Mouse (Mus musculus): ENCODE measurements around the gene Tmem265.

Tmem265 gene

DNA sequence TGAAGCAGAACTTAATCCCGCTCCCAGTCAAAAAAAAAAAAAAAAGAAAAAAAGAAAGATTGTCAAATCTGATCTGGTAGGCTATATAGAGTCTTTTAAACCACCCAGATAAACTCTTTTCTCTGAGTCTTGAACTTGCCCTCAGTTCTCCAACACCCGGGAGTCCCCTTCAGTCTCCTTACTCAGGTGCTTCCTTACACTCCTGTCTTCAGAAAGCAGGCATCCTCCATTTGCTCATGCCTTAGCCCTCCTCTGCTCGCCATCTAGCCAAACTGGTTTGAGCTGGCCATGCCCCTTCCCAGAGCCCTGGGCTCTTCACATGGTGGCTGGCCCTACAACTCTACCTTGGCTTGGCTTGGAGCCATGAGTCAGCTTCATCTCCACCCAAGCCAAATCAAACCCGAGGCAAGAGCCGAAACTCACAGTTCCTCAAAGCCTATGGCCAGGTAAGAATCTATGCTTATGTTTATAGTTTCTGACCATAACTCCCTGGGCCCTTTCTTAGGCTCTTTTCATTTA is at the start of gene Tmem265:
Tmem265 (plus strand) TSS at position 51 of the 519 bp plus-strand sequence.
- DNase-seq (ENCODE audit: low read depth, low spot score): no peak

DNA sequence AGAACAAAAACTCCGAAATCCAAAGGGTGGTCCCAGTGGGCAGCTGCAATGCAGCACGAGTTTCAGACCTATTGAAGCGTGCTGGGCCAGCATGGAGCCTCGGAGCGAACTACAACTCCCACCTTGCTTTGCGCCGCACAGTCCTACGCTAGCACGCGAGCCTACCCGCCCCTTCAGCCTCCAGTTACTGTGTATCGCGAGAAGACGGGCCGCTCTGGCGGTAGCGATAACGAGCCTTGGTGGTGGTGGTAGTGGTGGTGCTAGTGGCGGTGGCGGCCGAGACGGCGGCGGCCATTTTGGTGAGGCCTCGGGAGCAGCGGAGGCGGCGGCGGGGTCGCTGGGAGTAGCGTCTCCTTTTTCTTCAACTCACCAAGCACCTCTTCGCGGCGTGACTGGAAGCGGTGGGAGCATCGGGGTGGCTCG is 49.4 kb upstream of the Tmem265 start, which contains the start of gene Srcap:
Srcap (plus strand) TSS at position 176 of the 423 bp plus-strand sequence.
- peak; percentile 99 for DNase-seq (ENCODE audit: low read depth, low spot score)

DNA sequence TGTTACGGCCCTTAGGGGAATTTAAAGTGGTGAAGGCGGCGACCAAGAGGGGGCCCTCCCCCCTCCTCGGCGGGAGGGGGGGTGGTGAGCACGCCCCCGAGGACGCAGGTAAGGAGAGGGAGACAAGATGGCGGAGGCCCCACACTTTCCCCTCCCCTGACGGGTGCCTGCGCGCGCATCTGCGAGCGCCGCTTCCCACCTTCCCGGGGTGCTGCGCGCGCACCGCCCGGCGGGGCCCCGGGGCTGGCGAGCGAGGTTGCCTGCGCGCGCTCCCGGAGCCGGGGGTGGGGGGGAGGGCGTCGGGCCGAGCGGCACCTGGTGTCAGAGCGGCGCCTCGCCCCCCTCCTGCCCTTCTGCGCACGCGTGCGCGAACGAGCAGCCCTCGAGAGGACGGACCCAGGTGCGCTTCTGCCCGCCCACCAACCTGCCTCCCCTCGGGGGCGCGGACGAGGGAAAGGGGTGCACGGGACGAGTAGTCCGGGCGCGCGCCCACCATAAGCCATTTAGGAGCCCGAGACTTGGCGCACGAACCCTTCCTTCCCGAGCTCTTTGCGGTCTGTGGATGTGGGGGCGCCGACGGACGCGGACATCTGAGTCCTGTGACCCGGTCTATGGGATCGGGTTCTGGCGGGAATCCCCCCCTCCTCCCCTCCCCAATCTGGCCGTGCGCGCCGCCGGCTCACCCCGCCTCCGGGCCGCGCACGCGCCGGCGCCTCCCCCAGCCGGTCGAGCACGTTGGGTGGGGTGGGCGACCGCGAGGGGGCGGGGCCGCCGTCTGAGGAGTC is 48.8 kb upstream of the Tmem265 start:
- DNase-seq (ENCODE audit: low read depth, low spot score): peak; percentile 93

DNA sequence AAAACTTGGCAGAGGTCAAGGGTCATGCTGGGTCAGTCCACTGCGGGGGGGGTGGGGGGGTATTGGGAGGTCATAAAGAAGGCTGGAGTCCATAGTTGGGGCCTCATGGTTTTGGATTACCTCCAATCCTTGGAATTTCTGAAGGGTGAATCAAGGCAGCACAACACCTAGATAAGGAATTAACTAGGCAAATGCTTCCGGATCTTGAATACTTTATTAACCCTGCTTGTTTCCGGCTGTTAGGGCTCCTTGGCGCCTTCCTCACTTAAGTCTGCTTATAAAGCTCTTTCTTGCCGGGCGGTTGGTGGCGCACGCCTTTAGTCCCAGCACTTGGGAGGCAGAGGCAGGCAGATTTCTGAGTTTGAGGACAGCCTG is 48.2 kb upstream of the Tmem265 start:
- no peak for DNase-seq (ENCODE audit: low read depth, low spot score)

DNA sequence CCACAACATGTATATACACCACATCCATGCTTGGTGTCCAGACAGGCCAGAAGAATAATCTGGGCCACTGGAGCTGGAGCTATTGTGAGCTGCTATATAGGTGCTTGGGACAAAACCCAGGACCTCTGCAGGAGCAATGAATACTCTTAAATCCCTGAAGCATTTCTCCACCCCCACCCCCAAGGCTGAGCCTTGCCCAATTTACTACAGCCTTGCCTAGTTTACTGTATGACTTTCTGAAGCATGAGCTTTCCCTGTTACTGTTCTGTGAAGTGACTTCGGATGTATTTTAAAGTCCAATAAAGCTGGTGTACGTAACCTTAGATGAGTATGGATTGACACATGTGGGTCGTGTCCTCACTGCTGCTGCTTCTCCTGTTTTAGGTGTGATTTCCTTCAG is 47.4 kb upstream of the Tmem265 start:
- DNase-seq (ENCODE audit: low read depth, low spot score): no peak

DNA sequence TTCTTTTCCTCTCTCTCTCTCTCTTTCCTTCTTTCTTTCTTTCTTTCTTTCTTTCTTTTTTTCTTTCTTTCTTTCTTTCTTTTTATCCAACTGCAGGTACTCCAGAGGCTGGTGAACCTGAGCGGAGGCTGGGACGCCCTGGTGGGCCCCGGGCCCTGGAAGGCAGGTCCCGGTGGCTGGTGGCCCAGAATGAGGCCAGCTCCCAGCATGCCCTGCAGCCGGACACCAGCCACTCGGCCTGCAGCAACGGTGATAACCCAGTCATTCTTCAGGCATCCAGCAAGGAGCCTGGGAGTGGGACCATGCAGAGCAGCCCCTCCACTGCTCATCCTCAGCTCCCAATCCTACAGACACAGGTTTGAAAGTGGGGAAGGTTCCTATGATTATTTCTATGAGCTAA is 45.3 kb upstream of the Tmem265 start:
- DNase-seq (ENCODE audit: low read depth, low spot score): no peak

DNA sequence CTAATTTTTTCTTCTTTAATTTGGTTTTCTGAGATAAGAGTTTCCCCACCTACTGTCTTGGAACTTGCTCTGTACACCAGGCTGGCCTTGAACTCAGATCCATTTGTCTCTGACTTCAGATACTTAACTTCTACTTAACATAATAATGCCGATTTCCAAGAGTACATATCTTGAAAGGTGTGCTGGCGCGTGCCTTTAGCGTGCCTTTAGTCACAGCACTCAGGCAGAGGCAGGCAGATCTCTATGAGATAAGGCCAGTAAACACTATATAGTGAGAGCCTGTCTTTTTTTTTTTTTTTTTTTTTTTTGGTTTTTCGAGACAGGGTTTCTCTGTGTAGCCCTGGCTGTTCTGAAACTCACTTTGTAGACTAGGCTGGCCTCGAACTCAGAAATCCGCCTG is 44.8 kb upstream of the Tmem265 start:
- no peak for DNase-seq (ENCODE audit: low read depth, low spot score)

DNA sequence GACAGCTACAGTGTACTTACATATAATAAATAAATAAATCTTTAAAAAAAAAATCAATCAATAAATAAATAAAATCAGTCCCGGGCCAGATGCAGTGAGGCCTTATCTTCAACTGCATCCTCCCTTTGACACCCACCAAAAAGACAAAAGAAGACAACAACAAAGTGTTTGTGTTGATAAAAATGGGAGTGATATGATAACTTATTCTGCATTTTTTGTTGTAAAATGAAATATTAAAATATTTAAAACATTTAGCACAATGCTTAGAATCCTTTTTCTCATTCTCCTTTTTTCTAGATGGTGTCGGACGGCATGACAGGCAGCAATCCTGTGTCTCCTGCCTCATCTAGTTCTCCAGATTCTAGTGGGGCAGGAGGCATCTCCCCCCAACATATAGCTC is 41.9 kb upstream of the Tmem265 start, which contains the start of gene Gm42715:
Gm42715 (plus strand) TSS at position 301 of the 400 bp plus-strand sequence.
- DNase-seq (ENCODE audit: low read depth, low spot score): no peak

DNA sequence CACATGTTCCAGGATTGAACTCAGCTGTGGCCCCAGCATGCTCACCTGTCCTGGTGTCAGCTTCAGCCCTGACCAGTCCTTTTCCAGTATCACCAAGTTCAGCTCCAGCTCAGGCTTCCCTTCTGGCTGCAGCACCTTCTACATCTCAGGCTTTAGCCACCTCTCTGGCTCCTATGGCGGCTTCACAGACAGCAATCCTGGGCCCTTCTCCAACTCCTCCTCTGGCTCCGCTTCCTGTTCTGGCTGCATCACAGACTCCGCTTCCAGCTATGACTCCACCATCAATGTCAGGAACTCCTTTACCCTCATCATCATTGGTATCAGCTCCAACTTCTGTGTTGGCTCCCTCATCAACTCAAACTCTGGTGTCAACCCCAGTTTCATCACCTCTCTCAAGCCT is 19.5 kb upstream of the Tmem265 start:
- peak; percentile 60 for DNase-seq (ENCODE audit: low read depth, low spot score)

DNA sequence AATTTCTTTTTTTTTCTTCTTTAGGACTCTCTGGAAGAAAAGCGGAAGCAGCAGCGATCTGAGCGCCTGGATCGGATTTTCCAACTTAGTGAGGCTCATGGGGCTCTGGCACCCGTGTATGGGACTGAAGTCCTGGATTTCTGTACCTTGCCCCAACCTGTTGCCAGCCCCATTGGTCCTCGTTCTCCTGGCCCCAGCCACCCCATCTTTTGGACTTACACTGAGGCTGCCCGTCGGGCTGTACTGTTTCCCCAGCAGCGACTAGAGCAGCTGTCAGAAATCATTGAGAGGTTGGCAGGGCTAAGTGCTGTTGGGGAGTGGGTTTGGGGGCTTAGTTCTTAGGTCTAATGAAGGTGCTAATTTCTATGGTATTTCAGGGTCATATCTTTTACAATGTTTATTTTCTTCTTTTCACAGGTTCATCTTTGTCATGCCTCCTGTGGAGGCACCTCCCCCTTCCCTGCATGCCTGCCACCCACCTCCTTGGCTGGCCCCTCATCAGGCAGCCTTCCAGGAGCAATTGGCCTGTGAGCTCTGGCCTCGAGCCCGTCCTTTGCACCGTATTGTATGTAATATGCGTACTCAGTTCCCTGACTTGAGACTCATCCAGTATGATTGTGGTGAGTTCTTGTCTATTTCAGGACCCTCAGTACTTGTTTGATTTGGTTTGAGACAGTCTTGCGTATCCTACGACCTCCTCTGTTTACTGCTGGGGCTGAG is 11.9 kb upstream of the Tmem265 start:
- DNase-seq (ENCODE audit: low read depth, low spot score): peak; percentile 78

DNA sequence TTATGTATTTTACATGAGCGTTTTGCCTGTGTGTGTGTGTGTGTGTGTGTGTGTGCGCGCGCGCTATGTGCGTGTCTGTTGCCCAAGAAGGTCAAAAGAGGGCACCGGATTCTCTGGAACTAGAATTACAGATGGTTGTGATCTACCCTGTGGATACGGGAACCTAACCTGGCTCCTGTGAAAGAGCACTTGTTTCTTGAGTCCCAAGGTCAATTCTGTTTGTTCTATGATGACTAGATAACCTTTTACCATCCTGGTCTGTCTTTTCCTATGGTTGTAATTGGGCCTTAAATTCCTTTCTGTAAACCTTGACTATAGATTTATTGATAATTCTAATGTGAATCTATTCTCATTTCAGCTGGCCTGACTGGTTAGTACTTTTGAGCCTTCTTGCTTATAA is 9.6 kb upstream of the Tmem265 start:
- DNase-seq (ENCODE audit: low read depth, low spot score): no peak

DNA sequence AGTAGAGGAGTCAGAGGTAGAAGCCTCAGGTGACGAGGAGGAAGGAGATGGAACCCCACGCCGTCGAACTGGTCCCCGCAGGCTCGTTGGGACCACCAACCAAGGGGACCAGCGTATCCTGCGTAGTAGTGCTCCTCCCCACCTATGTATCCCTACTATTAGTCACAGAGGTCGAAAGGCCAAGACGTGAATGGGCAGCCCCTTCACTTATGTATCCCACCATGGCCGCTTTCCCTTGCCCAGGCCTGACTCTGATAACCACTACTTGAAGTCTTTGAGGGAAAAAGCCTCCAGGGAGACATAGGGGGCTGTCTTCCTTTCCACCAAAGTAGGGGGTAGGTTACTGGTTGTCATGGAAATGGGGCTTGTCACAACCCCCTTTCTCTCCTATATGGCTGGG is 610 bp upstream of the Tmem265 start:
- DNase-seq (ENCODE audit: low read depth, low spot score): no peak

DNA sequence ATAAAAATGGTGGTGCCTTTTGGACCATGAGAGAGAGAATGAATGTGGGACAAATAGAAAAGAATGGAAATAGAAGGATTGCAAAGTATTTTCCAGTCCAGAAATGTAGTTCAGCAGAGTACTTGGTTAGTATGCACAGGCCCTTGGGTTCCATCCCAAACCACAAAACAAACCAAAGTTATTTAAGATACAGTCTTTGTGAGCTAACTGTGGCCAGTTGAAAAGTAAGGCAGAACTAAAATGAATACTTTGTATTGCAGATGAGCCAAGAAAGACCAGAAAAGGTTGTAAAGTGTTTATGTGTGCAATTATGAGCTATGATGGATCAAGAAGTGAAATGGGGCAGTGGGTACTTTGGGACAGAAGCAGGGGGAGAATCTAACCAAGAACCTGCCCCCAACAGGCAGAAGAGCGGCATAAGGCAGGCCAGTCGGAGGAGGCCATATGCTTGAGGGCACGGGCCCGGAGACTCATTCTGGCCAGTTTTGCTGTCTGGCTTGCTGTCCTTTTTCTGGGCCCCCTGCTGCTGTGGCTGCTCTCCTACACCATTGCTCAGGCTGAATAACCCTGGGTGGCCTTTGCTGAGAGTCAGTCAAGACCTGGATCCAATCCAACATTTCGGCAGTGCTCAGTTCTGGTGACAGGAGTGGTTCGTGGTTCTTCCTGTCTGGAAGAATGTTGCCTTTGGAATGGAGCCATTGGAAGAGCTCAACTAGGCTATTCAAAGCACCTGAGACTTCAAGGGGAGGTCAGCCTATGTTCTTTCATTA is 3.4 kb downstream of the Tmem265 start:
- peak; percentile 98 for DNase-seq (ENCODE audit: low read depth, low spot score)

DNA sequence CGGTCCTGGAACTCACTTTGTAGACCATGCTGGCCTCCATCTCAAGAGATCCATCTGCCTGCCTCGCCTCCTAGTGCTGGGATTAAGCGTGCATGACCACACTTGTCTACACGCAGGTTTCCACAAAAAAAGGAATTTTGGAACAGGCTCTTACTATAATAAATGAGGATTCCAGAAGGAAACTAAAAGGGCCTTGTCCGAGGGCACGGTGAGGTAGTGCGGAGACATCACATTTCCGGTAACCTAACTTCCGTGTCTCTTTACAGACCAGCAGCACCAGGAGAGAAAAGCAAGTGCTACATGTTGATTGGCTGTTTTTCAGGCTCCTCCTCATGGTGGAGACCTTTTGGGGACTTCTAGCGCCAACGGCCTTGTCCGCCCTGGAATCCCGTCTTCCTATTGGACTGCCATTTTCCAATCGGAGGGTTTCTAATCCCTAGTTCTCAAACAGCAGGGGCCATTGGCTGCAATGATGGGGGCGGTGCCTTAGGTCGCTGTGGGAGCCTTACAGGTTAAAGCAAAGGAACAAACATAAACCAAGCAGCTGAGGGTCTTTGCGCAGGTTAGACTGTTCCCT is 11.8 kb downstream of the Tmem265 start, which contains the start of gene Phkg2:
Phkg2 (plus strand) TSS at position 446 of the 577 bp plus-strand sequence.
- DNase-seq (ENCODE audit: low read depth, low spot score): peak; percentile 100

DNA sequence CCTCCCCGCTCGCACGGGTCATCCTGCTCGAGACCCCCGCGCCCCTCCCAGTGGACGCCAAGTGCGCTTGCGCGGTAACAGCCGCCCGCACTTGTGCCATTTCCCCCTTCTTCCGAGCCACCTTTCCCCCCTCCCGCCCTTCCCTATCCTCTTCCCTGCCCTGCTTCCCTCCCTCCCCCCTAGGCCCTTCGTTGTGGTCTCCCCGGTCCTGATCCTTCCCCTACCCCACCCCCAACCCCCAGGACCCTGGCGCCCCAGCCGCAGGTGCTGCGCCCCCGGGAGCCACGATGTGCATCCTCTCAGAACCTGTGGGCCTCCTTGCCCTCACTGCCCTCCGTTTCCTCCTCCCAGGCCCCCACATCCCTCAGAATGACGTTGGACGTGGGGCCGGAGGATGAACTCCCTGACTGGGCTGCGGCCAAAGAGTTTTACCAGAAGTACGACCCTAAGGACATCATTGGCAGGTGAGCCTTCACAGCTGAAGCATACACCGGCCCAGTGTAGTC is 12.4 kb downstream of the Tmem265 start:
- DNase-seq (ENCODE audit: low read depth, low spot score): peak; percentile 25

DNA sequence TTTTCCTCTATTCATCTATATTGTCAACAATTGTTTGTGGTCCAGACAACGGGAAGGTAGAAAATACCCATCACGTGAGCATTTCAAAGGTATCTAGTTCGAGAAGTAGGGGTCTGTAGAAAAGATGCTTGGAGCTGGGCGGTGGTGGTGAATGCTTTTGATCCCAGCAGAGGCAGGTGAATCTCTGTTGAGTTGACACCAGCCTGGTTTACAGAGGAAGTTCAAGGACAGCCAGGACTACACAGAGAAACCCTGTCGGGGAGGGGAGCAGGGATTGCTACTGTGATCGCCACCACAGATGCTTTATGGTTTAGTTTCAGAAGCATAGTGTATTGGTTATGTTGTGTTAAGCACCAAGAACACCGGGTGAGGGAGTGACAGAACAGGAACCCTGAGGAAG is 12.9 kb downstream of the Tmem265 start:
- DNase-seq (ENCODE audit: low read depth, low spot score): no peak

DNA sequence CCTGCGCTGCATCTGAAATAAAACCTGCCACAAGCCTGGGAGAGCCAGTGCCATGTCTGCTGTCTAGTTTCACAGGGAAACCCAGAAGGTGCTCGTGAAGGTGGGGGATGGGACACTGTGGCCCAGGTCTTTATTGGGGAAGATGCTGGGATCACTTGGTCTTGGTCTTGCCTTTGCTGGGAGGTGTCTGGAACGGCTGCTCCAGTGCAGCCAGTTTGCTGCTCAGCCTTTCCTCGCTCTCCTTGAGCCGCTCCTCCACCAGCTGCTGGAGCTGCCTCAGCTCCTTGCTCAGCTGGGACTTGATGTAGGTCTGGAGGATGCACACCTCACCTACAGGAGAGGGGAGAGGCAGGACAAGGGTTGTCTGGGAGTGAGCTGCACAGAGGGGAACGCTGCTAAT is 22.1 kb downstream of the Tmem265 start:
- no peak for DNase-seq (ENCODE audit: low read depth, low spot score)

DNA sequence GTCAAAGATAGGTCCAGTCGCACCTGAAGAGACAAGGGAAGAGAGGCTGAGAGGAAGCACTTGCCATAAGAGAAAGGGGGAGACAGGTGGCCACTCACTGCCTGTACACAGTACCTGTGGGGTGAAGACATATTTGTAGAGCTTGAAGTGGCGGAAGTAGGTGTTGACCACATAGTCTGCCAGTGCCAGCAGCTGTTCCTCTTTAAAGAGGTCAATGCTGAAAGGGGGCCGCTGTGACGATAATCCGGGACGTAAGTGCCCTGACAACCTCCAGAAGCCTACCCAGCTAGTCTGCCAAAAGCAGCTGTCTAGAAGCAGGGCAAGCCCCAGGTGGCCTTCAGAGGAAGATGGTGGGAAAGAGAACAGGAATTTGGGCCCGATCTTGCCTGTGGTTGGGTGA is 23.8 kb downstream of the Tmem265 start:
- no peak for DNase-seq (ENCODE audit: low read depth, low spot score)

DNA sequence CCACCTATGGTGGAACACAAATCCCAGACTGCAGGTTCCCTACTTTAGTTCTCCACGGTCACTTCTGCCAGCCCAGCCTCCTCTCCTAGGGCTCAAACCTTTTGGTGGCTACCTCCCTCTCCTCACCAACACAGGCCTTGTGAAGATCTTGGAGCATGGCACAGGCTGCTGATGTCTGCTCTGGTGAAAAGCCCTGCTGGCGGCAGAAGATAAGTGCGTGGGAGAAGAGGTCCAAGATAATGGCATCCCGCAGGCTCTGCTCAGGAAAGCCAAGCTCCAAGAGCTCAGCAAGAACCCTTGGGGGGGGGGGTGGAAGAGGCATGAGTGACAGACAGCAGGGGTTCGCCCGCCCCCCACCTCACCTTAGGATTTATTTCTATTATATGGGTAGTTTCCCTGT is 25.0 kb downstream of the Tmem265 start:
- no peak for DNase-seq (ENCODE audit: low read depth, low spot score)

DNA sequence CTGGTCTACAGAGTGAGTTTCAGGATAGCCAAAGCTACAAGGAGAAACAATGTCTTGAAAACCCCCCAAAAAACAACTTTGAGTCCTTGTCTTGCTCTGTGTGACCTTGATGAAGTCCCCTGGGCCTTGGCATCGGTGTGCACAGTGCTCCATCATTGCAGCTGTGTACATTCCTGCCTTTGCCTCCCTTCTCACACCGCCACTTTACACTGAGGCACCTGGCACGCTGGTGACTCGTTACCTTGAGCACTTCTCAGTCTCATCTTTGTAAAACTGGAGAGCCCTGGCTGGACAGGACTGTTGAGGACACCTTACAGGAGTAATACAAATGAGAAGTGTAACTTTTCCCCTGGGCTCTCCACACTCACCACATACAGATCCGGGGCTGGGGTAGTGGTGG is 26.0 kb downstream of the Tmem265 start:
- DNase-seq (ENCODE audit: low read depth, low spot score): no peak

Measured in brain, adult 2 months (tissue).